Mouse (Mus musculus) embryo, embryonic 10 days (tissue): Measurements from ENCODE around the gene Mtmr4.
A peak's percentile ranks its signal among the peaks of the same experiment; 100 is the strongest.

ENCODE experiments used
- DNase-seq: peaks from one replicate; pipeline ENCODE4 v3.0.0-alpha.2; 2015; ENCODE audit warnings: low spot score

The Mtmr4 gene

DNA sequence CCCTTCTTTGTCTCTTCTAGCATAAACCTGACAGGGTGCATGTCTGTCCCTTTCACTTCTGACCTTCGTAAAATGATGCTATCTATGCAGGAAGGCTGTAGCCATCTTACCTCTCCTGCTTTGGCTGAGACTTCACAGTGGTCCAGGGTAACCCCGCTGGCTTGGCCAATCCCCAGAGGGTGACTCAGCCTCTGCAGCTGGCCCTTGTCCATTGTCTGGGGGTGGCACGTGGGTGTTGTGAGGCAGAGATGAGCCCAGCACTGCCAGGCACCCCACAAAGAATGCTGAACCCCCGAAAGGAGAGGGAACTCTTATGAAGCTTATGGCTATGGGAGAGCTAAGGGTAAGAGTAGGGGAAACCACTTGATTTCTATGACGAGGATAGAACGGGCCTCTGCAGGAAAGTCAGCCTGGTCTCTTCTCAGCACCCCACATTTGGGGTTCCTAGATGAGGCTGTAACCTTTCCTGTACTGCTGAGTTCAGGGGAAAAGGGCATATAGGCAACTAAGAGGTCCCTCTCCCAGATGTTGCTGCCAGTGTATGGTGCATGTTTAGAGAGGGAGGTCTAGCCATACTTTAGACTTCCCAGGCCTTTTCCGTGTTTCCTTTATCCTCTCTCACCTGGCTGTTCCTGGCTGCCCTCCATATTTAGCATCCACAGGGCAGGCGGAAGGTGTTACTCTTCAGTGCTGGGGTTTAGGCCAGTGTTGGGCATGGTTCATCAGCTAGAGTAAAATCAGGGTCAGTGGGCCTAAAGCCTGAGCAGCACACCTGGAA lies 9.8 kb upstream of the Mtmr4 start:
- no peak for DNase-seq

DNA sequence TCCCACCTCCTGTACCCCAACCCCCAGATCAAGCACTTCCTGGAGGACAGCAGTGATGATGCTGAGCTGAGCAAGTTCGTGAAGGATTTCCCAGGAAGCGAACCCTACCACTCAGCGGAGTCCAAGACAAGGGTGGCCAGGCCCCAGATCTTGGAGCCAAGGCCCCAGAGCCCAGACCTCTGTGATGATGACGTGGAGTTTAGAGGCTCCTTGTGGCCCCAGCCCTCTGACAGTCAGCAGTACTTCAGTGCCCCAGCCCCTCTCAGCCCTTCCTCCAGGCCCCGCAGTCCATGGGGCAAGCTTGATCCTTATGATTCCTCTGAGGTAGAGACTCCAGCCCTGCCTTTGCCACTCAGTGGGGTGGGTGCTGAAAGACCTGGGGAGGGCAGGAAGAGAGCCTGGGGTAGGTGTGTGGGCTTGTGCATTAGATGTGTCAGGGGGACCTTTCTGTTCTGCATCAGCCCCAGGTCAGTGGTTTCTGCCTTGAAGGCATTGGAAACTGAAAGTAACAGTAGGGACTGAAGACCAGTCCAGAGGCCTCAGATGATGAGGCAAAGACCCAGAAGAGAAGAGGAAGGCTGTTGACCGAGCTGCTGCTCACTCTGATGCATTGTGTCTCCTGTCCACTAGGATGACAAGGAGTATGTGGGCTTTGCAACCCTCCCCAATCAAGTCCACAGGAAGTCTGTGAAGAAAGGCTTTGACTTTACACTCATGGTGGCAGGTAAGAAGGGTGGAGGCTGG lies 8.5 kb upstream of the Mtmr4 start:
- DNase-seq: no peak

DNA sequence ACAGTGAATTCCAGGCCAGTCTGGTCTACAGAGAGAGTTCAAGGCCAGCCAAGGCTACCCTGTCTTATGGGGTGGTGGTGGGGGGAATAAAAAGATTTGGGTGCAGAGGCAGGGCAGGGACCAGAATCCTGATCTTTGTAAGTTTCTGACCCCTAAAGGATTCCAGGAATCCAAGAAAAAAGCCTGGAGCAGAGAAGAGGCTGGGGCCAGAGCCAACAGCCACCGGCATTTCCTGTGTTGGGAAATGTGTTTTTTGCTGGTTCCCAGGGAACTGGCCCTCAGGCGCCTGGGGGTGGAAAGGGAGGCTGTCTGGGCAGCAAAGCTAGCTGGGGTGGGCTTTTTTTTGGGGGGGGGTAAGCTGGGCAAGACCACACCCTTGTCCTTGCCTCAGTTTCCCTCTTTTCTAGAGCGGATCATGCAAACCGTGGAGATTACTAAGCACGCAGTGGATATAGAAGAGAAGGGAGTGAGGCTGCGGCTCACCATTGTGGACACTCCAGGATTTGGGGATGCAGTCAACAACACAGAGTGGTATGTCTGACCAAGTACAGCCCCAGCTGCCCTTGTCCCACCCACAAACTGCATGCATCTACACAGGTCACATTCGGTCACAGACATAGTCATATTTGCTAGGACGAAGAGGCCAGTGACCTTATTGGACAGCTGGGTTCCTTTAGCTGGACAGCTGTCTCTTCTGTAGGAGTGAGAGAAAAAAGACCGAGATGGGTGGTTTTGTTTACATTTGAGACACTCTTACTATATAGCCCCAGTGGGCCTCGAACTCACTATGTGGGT lies 7.1 kb upstream of the Mtmr4 start:
- DNase-seq: no peak

DNA sequence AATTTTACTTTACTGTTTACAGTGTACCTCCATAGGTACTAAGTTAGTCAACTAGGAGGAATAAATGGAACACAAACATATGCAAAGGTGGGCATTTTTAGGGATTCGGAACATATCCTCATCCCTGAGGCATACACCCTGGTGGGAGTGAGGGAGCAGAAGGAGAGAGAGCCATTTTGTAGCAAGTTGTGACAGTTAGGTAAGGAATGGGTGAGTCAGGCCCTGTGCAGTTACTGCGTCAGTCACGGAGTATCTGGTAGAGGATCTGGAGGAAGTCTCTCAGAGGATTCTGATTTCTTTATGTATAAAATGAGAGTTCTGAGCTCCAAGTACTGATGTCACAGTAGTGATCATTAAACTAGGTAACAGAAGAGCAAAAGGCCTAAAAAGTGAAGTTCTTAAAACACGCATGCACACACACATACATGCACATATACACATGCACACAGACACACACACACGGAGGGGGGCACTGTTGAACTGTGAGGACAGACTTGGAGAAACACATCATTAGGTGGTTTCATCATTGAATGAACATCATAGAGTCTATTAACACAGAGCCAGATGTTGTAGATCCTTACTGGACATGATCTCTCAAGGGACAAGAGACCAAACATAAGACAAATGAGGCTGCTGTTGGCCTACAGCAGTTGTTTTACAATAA lies 4.6 kb upstream of the Mtmr4 start:
- no peak for DNase-seq

DNA sequence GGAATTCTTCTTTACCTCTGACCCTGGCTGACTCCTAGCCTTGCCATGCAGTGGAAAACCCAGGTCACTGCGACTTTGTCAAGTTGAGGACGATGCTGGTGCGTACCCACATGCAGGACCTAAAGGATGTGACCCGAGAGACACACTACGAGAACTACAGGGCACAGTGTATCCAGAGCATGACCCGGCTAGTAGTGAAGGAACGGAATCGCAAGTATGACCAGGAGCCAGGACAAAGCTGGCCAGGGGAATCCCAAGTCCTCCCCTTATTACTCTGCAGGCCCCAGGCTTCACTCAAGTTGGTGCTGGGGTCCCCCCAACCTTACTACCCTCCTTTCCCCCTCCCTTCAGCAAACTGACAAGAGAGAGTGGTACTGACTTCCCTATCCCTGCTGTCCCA lies 2.4 kb upstream of the Mtmr4 start:
- DNase-seq: no peak

DNA sequence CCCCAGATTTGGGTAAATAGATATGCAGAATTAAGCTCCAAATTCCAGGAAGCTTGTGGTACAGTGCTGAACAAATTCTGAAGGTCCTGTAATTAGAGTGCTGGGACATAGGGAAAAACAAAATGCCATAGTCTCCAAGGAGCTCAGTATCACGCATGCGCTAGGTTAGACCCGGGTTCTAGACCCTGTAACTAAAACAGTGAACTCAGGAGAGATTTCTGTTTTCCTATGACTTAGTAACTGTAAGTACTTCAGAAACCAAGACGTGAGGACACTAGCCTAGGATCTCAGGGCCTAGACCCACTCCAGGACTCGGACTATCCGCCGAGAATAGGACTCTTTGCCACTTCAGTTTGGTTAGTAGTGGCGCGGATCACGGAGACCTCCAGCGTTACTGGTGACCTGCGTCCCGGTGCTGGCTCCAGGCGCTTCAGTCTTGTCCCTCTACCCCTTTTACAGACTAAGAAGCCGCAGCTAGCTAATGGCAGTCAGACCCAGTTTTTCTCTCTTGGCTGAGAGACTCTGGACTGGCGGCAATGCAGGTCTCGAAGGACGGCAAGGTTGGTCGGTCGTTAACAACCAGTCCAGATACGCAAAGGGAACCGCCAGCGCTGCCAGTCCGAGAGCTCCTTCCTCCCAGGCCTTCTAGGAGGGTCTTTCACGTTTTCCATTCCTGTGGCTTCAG lies 979 bp upstream of the Mtmr4 start:
- peak; percentile 41 for DNase-seq

DNA sequence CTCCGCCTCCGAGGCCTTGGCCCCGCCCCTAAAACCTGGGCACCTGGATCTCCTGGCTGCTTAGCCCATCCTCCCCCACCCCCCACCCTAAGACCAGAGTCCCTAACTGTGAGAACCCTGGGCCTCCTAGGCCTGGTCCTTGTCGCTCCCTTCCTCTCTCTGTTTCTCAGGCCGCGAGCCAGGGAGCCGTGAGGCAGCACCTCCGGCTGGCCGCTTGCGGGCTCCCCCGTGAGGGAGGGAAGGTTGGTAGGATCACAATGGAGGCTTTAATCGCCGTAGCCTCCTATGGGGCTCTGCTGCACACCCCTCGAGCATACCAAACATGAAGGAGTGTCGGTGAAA lies 363 bp downstream of the Mtmr4 start:
- no peak for DNase-seq

DNA sequence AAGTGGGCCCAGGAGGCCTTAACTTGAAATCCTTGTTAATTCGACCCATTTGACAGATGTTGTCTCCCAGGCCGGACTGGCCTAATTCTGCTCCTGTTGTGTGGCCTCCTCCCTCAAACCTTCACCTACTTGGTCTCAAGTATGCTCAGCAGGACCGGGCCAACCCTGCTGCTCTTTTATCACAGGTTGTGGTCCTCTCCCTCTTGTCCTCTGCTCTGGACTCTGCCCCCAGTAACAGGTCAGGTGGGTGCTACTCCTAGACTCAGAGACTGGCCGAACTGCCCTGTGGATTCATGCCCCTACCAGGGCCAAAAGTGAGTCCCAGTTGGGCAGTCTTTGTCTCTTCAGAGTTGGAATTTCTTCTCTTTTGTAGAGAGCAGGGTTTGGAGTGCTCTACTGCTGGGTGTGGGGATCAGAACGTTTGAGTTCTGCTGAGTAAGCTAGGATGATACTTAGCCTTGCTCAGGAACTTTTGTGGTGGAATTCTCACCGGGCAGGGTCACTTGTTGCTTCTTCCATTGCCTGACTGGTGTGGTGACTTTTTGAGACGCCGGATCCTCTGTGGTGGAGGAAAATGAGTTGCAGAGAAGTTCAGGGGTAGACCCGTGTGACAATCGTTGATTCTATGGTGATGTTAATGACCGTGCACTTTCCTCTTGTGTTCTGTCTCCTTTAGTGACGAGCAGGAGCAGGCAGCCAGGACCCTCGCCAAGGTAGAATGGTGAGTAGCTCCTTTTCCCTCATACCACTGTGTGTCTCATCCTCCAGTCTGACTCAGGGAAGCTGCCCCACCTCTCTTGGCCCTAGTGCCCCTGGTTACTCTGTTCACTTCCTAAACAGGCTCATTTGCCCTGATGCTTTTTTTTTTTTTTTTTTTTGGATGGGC lies 994 bp downstream of the Mtmr4 start:
- DNase-seq: no peak

DNA sequence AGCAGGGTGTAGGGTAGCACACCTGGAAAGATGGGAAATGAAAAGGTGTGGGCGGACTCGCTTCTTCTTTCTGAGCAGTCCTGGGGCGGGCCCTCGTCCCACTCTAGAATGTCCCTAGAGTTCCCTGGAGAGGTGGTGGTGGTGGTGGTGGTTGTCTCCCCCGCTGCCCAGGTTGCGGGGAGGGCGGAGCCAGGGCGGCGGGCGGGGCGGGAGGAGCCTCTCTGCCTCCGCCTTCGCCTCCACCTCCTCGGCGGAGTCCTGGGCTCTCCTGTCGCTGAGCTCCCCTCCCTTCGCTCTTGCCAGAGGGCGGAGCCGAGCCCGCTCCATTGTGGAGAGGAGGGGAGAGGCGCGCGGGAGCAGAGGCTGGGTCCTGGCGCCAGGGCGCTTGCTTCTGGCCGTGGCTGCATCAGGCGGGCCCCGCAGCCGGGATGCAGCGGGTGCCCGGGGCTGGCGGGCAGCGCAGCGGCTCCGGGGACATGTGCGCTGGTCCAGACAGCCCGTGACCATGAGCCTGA lies 3.4 kb downstream of the Mtmr4 start:
- DNase-seq: peak; percentile 94

DNA sequence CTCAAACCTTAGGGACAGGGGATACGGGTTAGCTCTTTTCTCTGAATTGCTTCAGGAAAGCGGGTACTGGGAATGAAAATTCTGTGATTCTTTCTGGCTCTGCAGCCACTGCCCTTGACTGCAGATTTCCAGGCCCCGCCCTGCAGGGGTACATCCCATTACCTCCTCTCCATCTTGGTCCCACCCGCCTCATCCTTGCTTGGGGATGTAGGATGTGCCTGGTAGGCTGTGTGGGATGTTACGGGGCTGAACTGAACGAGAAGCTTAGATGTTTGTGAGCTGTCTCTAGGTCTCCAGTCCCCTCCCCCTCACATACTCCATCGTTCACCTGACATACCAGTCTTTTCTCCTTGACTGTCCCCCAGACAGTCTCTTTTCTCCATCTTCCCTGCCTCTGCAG lies 4.0 kb downstream of the Mtmr4 start:
- DNase-seq: peak; percentile 30

DNA sequence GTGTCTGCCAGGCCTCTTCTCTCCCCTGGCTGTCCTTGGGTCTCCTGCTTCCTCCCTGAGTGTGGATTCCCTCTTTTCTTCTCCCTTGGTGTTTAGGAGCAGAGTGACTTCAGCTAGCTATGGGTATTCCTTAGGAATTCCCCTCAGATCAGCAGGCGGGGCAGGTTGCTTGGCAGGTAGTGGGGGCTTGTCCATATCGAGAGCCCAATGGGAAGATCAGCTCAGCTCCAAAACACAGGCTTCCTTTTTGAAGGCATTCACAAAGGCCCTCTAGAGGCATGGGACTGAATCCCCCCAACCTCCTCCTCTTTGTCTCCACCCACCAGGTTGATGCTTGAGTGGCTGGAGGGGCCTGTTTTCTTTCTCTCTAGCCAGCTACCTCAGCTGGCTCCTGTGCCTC lies 4.5 kb downstream of the Mtmr4 start:
- DNase-seq: peak; percentile 27

DNA sequence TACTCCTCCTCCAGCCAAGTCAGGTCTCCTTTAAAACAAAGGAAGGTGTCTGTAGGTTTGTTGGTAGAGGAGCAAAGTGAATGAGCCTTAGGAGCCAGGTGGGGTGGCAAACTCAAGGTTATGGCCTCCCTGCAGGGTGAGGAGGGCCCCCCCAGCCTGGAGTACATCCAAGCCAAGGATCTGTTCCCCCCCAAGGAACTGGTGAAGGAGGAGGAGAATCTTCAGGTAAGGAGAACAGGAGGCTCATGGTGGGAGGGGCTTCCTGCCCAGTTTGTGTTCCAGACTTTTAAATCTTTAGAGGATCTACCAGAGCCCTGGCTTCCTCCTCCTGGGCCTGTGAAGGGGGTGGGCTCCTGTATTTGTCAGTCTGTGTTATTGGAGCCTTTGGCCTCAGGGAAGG lies 5.1 kb downstream of the Mtmr4 start:
- no peak for DNase-seq

DNA sequence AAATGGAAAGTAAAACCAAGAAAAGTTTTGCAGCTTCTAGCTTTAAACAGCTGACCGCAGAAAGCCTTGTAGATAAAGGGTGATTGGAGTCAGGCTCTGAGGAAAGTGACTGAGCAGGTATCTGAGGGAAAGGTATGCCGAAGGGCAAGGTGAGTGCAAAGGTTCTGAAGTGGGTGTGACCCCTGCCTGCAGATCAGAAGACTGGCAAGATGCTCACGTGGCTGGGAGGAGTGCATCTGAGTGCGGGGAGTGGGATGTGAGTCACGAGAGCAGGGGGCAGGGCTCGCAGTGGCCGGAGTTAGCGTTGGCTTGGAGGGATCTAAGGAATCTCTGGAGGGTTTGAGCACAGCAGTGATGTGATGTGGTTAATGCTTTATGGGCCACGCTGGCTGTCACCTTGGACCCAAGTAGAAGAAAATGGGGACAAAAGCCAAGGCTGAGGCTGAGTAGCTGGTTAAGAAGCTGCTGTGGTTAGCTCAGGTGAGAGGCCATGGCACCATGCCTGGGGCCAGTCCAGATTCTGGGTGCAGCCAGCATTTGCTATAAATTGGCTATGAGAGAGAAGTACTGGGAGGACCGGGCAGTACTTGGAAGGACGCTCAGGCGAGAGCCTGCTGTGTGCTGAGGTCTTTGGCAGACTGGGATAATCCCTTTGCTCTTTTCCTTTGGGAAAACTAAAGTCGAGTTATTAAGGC lies 7.6 kb downstream of the Mtmr4 start:
- no peak for DNase-seq

DNA sequence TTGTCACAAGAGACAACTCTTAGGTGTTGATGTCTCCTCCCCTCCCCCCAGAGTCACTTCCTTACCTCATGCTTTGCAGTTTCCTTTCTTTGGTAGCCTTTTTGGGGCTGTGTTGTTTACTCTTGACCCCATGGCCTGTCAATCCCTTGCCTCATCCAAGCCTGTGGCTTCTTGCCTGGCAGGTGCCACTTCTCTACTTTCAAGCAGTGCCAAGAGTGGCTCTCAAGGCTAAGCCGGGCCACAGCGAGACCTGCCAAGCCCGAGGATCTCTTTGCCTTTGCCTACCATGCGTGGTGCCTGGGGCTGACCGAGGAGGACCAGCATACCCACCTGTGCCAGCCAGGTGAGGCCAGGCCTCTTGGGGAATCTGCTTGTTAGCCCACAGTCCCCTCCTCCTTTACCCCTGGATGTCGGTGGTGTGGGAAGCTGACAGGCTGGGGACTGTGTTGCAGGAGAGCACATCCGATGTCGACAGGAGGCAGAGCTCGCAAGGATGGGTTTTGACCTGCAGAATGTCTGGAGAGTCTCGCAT lies 8.4 kb downstream of the Mtmr4 start:
- DNase-seq: no peak

DNA sequence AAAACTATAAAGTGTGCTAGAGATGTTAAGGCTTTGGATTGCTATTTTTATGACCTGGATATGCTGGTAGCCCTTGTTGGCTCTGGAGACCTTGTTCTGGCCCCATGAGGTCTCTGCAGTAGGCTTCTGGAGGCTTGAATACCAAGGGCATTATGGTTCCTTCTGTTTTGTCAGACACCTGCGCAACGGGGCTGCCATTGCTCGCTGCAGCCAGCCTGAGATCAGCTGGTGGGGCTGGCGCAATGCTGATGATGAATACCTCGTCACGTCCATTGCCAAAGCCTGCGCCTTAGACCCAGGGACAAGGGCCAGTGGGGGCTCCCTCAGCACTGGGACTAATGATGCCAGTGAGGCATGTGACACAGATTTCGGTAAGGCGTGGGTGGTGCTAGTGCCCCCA lies 10.3 kb downstream of the Mtmr4 start:
- no peak for DNase-seq

DNA sequence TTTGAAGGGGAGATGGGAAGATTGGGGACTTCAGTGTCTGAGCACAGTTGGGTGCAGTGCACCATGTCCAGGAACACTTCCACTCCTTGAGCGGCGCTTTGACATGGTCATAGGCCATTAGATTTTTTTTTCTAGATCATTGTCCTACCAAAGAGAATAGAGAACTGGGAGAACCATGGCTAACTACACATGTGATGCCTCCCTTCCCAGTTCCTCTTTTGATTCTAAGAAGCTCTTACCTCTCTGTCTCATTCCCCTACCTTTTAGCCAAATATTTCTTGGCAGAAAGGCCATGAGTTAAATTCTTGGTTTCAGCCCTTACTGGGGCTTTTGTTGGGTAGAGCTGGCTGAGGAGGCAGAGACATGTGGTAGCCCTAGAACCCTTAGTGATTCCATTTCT lies 11.6 kb downstream of the Mtmr4 start:
- no peak for DNase-seq

DNA sequence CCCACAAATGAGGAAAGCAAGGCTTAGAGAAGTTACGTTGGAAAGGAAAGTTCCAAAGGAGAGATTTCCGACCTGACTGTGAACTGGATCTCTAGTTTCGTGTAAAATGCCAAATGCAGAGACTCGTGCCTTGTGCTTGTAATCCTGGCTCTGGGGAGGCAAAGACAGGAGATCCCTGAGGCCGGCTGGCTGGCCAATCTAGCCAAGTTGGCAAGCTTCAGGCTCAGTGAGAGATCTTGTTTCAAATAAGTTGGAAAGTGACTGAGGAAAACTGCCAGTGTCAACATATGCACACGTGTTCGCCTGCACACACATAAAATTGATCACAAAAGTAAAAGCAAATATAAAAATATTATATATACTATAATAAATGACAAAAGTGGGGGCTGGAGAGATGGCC lies 17.3 kb downstream of the Mtmr4 start:
- no peak for DNase-seq

DNA sequence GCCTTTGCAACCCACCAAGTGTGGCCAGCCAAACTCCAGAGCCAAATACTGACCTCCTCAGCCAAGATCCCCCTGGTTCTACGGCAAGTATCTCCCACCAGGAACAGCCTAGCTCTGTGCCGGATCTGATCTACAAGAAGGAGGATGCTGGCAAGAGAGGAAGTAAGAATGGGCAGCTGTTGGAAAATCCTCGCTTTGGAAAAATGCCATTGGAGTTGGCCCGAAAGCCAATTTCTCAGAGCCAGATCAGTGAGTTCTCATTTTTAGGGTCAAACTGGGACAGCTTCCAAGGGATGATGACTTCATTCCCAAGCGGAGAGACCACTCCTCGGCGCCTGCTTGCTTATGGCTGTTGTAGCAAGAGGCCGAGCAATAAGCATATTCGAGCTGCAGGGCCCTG lies 19.6 kb downstream of the Mtmr4 start:
- DNase-seq: no peak

DNA sequence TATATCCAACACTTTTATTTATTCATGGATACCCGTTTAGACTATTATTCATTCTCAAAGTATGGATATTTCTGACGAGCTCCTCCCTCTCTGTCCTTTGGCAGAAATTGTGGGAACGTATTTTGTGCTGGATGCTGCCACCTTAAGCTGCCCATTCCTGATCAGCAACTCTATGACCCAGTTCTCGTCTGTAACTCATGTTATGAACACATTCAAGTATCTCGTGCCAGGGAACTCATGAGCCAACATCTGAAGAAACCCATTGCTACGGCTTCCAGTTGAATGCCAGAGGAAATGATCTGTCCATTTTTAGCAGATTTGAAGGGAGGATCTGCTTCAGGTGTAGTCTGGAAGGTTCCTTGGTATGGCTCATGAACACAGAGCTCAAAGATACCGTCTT lies 22.0 kb downstream of the Mtmr4 start:
- no peak for DNase-seq

DNA sequence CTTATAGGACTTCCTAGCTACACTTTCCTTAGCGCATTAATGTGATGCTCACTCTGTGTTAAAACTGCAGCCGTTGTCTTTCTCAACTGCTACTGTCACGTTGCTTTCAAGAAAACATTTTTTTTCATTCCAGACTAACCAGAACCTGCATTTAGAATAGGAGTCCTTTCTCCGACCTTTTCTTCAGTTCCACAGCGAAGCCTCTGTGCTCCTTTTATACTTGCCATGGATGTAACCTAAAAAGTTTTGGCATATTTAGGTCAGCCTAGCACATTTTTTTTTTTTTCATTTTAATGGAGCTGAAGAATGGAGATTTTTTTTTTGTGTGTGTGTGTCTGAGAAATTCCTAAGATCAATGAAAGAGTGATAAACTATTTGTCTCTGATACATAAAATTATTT lies 23.6 kb downstream of the Mtmr4 start:
- DNase-seq: no peak
